Mouse (Mus musculus): ENCODE results near the gene Arid1b. TPM values are rescaled to one million over a fixed set of nuclear protein-coding genes. Genes with fewer than 3 reads are reported as not detected.
A peak's percentile ranks its signal among the peaks of the same experiment; 100 is the strongest.

Gene Arid1b
- total RNA-seq, 2 experiments from 2014 or later, result 39.6 to 44.4 TPM

DNA sequence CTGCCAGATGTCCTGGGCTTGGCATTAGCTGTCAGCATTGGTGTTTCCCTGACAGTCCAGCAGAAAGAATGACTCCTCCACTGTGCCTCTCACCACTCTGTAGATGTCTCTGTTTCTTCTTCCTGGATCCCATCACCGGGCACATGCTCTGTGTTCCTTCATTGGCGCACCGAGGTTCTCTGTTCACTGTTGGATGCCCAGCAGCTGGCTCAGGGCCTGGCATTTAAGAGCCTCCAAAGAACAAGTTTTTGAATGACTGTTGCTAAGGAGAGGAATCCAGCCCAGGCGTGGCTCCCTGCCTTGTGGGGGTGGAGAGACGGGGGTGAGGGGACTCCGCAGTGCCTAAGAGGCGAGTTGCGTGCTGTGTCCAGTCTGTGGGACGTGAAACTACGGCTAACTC, 290.7 kb downstream of the Arid1b start:
- no peak for DNase-seq

DNA sequence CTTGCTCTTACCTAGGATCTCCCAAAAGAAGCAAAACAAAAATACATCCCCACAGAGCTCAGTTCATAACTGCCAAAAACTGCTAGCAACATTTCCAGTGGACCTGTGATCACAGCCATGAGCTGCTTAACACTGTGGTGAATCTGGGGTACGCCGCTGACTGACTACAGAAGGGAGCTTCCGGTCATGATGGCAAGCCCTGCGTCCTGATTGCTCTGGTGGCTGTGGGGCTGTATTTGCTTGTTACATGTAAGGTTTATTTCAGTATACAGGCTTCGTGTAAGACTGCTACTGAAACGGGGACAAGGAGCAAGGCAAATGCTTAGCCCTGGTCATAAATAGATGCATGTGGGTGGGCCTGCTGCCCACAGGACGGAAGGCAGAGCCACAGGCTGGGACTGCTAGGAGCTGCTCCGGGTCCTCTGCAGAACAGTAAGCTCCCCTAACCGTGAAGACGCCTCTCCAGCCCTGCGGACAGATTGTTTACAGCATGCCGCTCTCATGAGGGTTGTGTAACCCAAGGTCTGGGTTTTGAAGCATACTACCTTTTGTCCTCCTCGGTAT, 291.8 kb downstream of the Arid1b start:
- no peak for DNase-seq

DNA sequence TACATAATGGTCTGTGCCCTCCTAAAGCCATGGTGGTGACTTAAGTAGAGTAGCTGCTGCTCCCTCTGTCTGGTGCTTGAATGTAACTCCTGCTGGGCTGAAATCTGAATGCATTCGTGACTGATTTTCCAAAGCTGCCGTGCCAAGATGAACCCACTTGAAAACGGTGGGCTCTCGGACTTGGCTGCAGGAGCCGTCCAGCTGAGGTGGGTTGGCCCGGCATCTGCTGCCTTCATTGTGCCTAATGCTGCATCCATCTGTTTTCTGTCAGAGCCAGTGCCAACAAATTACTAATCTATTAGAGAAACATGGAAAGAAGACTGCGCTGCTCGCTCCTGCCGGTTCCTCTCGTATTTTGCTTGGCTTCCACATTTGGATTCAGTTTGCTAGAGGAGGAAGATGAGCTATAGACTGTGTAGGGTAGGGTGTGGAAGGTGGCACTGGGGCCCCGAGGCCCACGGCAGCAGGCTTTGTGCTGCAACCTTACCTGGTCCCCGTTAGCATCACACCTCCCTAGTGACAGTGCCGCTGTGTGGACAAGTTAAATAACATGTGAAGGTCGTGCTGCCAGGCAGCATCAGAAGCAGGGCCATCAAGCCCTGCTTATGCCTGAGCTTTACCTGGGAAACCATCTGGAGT, 292.6 kb downstream of the Arid1b start:
- no peak for DNase-seq

DNA sequence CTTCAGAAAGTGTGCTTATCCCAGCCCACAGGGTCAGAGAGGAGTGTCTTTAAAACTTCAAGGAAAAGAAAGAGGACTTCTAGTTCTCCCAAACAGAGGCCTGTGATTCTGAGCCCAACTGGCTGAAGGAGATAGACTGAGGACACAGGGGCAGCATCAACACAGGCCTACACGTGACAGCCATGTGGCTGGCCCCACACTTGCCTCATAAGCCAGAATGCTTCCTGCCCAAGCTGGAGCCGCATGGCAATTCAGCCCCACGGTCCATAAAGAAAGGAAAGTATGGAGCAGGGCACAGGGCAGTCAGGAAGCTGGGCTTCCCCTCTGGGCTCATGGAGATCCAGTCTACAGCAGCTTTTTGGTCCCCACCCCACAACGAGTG, 293.1 kb downstream of the Arid1b start:
- DNase-seq, result no peak

DNA sequence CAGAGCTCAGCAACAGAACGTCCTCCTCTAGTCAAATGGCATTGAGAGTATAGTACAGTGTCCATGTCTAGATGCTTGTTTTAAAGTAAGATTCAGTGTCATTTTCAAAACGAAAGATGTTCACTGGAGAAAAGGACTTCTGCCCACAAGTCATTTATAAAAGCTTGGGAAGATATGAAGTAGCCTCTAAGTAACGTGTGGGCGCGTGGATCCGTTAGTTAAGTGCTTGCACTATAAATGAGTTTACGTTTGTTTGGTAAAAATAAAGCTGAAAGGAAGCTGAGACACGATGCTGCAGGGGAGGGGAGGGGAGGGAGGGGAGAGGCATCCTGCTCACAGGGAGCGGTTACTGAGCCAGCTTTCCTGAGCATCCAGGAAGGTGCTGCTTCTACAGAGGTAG, 293.5 kb downstream of the Arid1b start:
- DNase-seq, result no peak

DNA sequence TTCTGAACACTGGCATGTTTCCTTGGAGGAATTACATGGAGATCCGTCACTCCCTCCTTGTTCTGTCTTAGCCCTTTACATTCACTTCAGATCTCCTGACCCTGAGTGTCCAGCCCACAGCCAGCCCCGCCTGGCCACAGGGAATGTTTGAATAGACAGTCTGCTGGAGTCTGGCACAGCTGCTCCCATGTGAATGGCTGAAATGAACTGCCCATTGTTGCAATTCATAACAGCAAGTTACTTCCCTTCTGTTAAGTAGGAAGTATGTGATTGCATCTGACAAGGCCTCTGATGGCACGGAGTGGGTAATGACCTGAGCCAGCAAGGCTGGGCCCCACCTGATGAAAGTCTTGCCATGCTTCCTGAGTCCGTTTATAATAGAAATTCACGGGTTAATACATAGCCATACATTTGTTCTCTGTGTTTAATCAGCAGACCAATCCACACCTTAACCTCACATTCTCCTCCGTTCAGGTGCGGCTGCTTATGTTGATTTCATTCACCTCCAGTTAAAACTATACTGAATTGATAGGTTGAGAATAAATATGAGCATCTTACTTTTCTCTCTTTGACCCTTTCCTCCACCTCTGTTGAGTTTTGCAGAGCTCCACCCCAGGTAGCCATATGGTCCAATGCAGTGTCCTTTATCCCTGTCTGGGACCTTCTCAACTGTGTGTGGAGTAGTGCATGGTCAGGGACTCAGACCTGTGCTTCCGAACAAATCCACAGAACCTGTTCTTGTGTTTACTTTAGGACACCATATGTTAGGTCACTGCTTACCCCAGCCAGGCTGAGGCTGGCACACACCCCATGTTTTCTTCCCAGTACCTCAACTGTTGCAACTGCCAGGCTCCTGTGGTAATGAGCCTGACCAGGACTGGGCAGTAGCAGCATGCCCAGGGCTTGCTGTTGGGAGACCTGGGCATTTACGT, 299.8 kb downstream of the Arid1b start:
- no peak for DNase-seq

DNA sequence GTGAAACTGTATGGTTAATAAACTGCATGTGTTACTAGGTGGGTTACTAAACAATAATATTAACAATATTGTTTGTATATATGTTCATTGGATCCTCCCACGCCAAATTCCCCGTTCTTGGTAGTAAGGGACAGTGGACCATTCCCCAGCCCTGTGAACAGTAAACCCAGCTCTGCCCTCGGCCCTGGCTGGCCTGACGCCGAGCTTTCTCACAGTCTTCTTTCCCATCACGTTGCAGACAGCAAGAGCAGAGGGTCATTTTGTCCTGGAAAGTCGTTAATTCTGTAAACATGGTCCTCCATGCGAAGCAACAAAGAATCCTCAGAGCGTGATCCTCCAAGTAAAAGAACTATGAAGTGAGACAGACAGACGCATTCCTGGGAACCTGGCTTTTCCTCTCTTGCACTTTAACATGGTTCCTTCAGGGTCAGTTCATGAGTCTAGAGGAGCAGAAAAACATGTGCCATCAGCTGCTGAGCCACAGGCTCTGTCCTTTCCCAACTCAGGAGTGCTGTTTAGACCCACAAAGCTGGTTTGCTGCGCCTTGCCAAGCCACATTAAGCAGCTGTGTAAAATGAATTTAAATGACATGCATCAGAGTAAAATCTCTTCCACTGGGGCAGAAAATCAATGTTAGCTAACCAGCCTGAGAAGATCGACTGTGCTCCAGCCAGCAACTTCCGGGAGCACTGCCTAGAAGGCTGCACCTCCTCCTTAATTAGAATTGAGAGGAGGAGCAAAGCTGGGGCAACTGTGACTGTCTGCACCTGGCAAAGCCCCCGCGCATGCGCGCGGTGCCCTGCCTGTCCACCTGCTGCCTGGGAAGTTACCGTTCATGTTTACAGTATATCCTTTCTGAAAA, 301.2 kb downstream of the Arid1b start:
- DNase-seq, result peak; percentile 73

DNA sequence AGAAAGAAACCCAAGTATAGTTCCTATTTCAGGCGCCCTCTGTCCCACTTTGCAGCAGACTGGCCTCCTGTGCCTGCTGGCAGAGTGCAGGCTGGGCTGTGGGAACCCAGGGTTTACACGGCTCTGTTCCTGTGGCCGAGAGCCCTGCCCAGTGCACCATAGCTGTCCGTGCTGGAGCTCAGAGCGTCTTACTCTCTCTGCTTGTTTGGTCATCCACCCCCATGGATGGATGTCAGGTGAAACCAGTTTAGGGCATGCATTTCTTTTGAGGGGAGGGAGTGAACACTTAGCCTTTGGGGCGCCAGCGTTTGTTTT, 301.8 kb downstream of the Arid1b start:
- DNase-seq, result no peak

DNA sequence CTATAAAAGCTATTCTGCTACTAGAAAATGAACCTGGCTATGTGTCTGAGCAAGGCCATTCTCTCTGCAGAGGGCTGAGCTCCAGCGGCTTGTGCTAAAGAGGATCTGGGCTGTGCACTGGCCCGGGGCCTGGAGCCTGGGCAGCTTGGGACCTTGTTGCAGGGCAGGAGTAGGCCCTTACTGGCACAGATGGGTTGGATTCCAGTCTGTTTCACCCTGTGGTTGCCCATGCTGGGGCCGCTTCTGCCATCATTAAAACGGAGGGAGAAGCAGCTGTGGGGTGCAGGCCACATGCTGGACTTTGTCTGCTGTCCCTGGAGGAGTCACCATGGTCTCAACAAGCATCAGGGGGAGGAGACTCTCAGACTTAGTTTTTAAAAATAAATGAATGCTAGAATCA, 303.4 kb downstream of the Arid1b start:
- DNase-seq, result no peak

DNA sequence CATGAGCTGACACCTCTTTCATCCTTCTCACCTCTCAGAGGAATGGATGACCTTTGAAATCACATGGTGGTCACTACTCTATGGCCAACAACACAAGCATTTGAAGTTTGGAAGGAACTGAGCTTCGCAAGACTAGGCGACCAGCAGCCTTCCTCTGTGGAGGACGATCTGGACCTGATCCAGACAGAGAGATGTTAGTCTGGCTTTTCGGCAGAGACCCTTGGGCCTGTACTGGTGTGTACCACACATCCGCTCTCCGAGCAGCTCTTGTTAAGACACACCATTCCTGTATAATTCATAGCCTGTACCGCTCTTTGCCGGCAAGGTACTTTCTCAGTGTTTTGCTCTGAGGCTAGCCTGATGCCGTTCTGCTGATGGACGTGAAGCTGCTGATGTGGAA, 303.9 kb downstream of the Arid1b start:
- DNase-seq, result no peak

DNA sequence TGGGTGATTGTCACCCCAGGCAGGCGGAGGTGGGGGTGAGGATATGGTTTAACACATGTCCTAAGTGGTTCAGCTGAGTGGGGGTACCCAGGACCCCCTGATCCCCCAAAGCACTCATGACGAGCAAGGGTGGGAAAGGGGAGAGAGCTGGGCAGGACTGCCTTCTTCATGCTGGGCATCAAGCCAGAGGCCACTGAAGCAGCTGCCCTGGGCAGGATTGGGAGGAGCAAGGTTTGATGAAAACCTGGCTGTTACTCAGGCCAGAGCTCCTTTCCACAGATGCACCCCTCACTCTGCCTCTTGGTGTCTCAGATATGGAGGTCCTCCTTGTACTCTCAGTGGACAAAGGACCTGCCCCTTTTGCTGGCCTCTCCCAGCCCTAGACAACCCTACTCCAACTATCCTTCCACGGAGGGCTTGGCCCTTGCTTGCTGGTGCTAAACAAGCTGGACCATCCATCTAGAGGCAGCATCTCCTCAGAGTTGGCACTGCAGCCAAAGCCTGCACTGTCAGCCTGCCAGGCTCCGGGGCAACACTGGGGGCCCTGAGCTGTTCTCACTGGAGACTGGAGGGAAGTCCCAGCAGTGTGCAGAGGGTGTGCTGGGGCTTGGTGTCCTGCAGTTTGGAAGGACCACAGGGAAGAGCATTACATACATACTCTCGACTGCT, 304.9 kb downstream of the Arid1b start:
- peak; percentile 42 for DNase-seq

DNA sequence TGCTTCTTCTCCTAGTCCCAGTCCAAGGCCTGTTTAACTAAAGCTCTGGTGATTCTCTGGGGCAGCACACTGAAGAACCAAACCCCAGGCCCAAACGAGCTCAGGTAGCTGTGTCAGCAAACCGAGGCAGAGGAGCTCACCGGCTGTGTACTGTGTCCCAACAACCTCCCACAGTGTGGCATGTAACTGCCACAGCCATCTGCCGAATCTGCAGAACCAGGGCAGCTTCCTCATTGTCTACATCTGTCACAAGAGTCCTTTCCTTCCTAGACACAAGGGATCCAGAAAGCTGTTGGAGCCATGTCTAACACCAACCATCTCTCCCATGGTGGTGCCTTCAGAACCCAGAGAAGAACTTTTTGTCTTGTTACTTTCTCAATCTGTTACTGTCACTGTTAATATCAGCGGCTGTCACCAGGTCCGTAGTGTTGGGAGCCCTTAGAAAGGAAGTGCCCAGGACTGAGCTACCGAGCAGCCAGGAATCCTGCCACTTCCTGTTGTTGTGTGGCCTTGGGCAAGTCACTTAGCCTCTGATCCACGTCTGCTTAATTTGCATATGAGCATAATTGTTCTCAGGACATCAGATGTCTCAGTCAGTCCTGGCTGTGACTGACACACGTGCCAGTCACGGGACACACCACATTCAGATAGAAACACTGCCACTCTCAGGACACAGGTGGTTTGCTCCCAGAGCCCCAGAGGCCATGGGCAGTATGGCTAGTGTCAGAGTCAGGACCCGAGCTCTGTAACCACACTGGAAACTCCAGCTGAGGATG, 309.0 kb downstream of the Arid1b start:
- DNase-seq, result no peak

DNA sequence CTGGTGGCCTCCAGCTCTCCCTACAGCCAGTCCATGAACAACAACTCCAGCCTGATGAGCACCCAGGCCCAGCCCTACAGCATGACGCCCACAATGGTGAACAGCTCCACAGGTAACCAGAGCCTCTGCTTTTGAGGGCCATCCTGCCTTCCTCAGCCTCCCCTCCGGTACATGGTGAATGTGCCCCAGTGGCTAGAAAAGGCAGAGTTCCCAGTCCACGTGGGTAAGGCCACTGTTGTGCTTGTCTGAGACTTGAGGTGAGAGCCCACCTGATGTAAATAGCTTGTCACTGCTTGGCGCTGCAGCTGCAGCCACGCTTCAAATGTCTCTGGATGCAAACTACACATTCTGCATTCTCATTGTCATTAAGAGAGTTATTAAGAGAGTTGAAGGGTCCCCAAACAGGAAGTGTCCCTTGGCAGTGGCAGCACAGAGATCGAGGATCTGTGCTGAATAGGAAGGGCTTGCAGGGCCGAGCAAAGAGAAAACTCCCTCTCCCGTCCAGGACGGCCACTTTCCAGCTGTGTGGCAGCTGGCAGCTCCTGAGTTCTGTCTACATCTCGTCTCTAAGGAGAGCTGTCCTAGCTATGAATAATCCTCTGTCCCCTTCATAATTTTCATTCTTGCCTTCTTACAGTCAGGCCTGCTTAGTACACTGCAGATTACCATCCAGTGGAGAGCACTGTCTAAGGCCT, 311.8 kb downstream of the Arid1b start:
- no peak for DNase-seq

DNA sequence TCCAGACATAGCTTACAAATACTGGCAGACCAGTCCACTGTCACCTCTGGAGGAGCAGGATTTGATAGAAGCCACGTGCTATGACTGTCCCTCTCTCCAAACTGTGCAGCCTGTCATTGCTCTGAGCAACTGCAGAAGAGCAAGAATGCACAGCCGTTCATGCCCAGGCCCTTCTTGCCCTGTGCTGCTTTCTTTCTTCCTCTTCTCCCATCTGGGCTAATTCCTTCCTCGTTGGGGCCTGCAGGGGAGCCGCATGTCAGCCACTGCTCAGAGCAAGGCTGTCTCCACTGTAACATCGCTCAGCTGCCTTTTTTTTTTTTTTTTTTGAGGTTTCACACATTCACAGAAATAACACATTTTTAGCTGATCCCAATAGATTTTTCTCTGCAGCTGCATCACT, 315.8 kb downstream of the Arid1b start:
- DNase-seq, result no peak

DNA sequence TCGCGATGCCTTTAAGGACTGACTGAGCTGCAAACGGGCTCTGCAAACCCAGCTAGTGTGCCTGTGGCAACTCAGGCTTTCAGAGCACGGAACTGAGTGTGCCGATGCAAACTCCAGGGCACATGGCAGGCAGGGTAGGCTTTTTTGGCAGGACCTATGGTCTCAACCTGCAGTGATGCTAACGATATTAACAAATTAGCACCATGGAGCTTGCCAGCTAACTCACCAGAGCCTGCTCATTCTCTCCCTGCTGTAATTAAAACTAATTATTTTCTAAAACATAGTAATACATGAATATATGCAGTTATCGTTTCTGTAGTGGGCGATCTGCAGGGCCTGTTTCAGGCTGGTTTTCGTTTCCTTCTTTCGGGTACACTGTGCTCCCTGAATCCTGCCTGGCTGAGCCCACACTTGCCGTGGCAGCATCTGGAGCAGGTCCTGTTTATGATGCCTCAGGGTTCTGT, 316.3 kb downstream of the Arid1b start:
- DNase-seq, result no peak

DNA sequence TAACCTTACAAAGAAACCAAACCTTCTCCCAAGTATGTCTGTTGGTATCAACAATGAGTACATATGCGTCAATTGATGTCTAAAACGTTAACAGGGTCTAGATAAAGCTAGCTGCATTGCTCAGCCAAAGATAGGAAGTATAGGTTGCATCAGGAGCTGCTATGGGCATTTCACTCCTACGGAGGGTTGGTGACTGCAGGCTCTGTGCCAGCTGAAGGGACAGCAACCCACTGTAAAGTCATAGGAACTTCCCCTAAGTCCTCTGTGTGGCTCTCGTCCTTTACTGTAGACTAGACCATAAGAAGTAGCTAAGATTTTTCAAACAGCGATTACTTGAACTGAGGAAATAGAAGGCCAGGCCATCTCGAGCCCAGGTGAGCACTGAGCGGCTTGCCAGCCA, 316.9 kb downstream of the Arid1b start:
- DNase-seq, result no peak

DNA sequence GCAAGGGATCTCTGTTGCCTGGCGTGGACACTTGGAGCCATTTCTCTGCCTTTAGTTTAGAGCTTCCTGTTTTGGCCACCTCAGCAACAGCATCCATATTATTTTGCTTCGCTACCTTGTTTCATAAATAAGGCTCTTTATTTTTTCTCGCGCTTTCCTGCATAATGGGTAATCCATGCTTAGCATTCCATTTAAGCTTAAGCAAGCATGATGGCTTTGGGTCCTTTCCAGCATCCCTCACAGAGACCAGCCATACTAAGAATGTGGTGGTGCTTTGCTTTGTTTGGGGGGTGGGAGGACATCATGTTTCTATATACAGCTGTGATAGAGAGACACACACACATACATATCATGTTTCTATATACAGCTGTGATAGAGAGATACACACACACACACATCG, 318.2 kb downstream of the Arid1b start:
- DNase-seq, result no peak

DNA sequence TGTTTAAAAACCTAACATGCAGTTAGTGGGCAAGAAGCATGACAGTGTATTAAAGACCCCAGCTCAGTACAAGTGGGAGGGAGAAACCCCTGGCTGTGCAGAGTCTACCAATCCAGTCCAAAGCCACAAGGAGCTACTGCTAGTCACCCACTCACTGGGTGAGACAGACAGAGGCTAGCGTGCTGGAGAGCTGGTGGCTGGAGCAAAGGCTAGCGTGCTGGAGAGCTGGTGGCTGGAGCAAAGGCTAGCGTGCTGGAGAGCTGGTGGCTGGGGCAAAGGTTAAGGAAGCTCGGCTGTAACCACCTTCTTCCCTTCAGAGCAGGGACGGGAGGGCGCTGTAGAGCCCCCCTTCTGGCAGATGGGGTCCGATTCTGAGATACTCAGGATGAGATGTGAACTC, 320.6 kb downstream of the Arid1b start:
- no peak for DNase-seq

DNA sequence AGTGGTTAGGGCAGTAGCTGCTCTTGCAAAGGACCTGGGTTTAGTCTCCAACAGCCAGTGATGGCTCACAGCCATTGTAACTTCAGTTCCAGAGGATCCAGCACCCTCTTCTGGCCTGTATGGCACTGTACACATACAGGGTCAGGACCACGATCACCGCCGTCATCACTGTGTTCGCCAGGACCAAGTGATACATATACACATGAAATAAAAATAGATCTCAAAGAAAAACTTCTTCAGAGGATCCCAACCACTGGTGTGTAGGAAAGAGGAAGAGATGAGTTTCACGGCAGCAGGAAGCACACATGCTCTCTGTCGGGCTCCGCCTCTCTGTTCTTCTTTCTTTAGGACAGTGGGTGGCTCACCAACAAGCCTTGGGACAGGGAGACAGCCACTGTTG, 322.4 kb downstream of the Arid1b start:
- no peak for DNase-seq

DNA sequence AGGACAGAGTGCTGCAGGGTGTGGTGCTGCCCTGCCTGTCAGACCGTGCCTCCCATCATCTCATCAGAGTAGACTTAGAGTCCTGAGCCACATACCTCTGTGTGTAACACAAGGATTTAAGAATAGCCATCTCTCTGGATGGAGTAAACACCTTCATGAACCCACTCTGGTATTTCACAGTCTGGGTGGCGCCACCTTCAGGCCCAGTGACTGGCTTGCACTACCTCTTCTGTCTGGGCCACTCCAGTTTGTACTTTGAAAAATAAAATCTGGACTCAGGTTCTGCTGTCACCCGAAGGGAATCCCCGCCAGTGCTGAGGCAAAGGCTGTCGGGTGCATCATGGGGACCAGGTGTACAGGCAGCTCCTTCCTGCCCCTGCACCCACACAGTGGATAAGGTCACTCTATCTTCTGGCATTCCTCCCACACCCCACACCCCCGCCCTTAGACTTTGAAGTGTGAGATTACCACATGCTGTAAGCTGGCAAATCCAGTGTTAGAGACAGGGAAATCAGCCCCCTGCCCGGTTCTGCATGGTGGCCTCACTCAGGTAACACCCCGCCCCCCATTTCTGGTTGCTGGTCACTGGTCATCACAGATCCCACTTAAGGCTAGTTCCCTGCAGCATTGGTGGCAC, 327.6 kb downstream of the Arid1b start:
- DNase-seq, result no peak
